Mouse (Mus musculus) bone marrow macrophage, adult 2 months (primary cell): ENCODE data around the gene Gsto1. TPM values are rescaled to one million over a fixed set of nuclear protein-coding genes. Genes with fewer than 3 reads are reported as not detected.

Experiments
- H3K27ac ChIP-seq: 2 replicates; pipeline ENCODE4 v1.5.1; 2012; ENCODE audit warnings: low read depth, low read length; ENCODE audit not compliant: insufficient read depth
- H3K4me1 ChIP-seq: 2 replicates; pipeline ENCODE4 v1.6.1; 2012; ENCODE audit warnings: low read length; ENCODE audit not compliant: control insufficient read depth, insufficient read depth
- H3K4me3 ChIP-seq: 2 replicates; pipeline ENCODE4 v1.5.1; 2012; ENCODE audit warnings: mild to moderate bottlenecking, low read length, moderate library complexity; ENCODE audit not compliant: insufficient read depth
- CTCF ChIP-seq: IDR thresholded peaks from 2 replicates; pipeline ENCODE4 v1.5.1; 2012; ENCODE audit warnings: low read depth, mild to moderate bottlenecking, low read length, moderate library complexity
- POLR2A ChIP-seq: IDR thresholded peaks from 2 replicates; pipeline ENCODE4 v1.6.1; 2012; ENCODE audit warnings: mild to moderate bottlenecking, low read depth, low read length, borderline replicate concordance
- polyA plus RNA-seq: library from polyadenylated mRNA; stranded (reverse); fragments of >200 nt; gene quantifications from 2 replicates; pipeline ENCODE4 v1.2.4, GENCODE M21; 2012; ENCODE audit not compliant: missing spikeins, insufficient read depth, insufficient read length

Gsto1 gene
- polyA plus RNA-seq, 1 experiment = 137 TPM

DNA sequence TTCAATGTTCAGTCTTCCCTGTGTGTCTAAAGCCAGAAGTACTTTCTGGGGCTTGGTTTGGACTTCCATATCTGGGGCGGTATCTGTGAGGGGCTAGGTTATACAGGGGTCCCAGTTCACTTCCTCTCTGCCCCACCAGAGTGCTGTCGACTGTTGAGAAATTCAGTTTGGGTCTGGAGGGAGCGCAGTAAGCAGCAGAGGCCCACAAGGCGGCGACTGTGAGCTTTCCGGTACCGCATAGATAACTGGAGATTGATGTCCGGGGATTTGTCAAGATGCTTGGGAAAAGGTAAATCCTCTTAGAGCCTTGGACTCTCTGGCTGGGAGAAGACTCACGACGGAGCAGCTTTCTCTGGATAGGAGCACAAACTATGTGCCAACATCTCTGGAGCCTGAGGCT lies 16.7 kb downstream of the Gsto1 start:
- Histone ChIP-seq H3K4me3 (no peak overlapping the region), H3K4me1 (no peaks in the 10 kb centered on the region; the same call in 1 of the 2 replicates), H3K27ac (no peak overlapping the region)
- TF ChIP-seq POLR2A (no peak), CTCF (0 out of 2 replicates have a peak, but pooled peaks have one; percentile 7)

DNA sequence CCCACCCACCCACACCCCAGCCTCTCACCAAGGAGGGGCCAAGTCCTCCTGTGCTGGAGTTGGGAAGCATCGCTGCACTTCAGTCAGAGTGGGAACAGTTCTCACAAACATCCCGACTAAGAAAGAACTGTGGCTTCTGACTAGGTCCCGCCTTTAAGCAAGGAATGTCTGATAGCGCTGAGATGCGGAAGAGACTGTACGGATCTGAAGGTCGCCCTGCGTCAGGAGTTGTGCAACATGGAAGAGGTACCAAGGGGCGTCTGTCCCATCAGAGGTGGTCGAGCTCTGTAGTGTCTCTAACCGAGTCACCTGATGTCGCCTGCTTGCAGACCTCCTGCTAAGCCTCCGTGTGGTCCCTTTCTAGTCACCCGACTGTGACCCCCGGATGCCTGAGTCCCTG lies 21.5 kb downstream of the Gsto1 start:
- TF ChIP-seq POLR2A (no peak), CTCF (no peak)
- H3K4me1 ChIP-seq = no peaks in the 10 kb centered on the region; the same call in 1 of the 2 replicates

DNA sequence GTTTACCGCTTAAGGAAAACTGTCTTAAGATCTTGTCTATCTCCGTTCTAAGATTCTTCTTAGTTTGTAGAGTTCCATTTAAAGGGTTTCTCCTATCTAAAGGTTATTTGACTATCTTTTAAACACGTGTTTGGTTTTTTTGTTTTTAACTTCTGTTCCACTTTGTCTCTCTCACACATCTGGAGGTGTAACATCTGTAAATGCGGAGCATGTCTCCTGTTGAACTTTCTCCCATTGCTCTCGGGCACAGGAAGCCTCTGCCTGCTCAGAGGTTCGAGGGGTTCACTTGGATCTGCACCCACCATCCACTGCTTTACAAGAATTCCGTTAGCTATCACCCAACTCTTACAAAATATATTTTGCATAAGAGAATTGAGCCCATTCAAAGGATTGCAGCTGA lies 26.8 kb downstream of the Gsto1 start:
- TF ChIP-seq CTCF = no peak
- no peak for TF ChIP-seq POLR2A
- Histone ChIP-seq H3K4me3 (no peak overlapping the region), H3K27ac (no peak overlapping the region), H3K4me1 (no peaks in the 10 kb centered on the region)

More for the DNA sequence above, 21.5 kb downstream of the Gsto1 start:
- Histone ChIP-seq H3K27ac (no peak overlapping the region), H3K4me3 (no peak overlapping the region)

DNA sequence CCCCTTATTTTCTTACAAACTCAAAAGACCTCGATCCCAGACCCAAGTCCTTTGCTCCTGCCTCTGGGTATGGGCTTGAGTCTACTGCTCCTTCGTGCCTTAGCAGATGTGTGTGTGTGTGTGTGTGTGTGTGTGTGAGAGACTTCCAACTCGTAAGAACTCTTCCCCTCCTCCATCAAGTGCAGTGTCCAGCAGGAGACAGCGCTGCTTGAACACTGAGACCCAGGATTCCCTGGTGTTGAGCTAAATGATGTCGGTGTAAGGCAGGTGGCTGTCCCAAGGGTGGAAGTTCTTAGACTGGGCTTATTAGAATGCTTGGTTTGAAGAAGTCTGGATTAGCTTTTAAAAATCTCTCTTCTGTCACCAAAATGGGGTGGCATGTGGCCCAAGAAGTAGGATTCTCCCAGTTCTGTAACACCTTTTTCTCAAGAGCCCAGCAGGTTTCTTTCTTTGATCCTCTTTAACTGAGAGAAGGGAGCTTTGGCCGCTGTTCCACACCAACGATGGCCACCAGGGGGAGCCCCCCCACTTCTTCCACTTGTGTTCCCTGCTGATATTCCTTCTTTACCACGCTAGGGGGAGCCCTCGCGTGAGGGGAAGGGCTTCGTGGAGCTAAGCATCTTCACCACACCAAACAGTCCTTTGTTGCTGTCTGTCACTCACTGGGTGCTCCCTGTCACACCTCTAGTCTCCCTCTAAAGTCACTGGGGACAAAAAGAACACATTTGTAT lies 27.5 kb downstream of the Gsto1 start:
- Histone ChIP-seq H3K27ac (no peak overlapping the region), H3K4me1 (0 out of 2 replicates have a peak, but pooled peaks cover 1% of the 10 kb centered on the region), H3K4me3 (no peak overlapping the region)
- TF ChIP-seq CTCF (peak; percentile 100), POLR2A (no peak)

DNA sequence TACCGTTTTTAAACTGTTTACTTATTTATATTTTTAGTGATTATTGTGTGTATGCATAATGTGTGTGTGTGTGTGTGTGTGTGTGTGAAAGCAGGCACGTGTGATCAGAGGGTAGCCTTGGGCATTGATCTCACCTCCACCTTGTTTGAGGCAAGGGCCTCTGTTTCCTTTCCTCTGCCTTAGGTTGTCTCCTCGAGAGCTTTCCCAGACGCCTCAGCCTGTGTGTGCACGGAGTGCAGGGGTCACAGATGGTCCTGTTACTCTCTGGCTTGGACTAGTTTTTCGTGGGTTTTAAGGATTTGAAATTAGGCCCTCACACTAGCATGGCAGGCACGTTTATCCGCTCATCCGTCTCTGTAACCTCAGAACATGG lies 28.1 kb downstream of the Gsto1 start:
- TF ChIP-seq CTCF = no peak
- TF ChIP-seq POLR2A = no peak
- Histone ChIP-seq H3K4me3 (no peak overlapping the region), H3K27ac (no peak overlapping the region), H3K4me1 (0 out of 2 replicates have a peak, but pooled peaks cover 2% of the 10 kb centered on the region)

DNA sequence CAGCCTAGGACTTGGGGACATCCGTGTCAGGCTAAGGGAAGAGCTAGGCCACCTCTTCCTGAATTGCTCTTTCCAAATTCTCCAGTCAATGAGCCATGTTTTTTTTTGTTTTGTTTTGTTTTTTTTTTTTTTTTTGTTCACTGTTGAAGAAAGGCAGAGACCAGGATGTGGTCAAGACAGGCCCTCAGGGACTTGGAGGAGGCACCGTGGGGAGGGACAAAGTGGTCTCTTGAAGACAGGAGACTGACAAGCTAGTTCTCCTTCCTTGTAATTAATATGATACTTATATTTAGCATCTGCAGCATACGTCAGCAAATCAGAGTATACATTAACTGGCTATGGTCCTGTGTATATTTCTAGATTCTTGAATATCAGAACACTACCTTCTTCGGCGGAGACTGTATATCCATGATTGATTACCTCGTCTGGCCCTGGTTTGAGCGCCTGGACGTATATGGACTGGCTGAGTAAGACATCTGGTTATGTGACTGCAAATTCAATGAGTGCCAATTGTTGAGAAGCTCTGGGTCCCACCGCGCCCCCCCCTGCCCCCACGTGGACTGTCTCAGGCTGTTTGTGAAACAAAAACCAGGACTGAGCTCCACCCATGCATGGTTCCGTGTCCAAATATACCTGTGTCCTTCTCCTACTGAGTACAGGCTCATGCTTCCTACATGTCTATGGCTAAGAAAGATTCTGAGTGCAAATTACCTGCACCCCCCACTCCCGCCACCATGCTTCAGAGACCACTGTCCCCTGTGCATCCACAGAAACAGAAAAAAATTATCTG lies 29.7 kb downstream of the Gsto1 start:
- no peak overlapping the region for H3K4me3 ChIP-seq
- 0 out of 2 replicates have a peak, but pooled peaks cover 2% of the 10 kb centered on the region for H3K4me1 ChIP-seq
- TF ChIP-seq CTCF (no peak), POLR2A (no peak)
- H3K27ac ChIP-seq = no peak overlapping the region

DNA sequence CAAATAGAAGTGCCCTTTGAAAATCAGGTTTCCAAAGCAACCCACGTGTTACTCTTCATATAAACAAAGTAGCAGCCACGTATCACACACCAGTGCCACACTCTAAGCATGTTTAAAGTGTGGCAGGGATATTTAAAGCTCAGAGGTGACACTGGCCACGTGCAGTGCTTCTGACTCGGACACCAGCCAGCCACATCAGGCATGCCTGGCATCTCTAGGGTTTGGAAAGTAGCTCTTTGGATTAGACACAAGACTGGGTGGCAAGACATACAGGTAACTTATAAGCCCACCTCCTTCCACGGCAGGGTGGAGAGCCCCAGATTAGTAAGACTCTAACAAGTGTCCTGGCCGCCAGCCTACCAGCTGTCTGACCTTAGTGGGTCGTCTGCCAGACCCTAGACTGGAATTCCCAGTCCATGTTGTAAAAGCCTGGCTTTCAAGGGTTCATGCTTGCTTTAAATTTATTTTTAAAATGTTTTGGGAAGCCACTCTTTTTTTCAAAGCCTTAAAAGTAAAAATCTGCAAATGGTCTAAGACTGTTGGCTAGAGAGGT lies 30.5 kb downstream of the Gsto1 start:
- Histone ChIP-seq H3K27ac (no peak overlapping the region), H3K4me3 (no peak overlapping the region), H3K4me1 (0 out of 2 replicates have a peak, but pooled peaks cover 2% of the 10 kb centered on the region)
- TF ChIP-seq CTCF (no peak), POLR2A (no peak)

DNA sequence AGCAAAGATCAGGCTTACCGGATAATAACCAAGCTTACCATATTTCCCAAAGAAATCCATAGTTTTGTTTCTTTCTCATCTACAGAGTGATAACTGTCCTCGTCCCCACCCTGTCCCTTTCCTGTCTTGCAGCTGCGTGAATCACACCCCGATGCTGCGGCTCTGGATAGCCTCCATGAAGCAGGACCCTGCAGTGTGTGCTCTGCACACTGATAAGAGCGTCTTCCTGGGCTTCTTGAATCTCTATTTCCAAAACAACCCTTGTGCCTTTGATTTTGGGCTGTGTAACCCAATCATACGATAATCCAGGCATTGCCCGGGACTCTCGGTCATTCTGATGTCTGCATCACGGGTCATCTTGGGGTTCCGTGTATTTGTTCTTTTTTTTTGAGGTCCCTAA lies 31.1 kb downstream of the Gsto1 start:
- TF ChIP-seq POLR2A (no peak), CTCF (no peak)
- Histone ChIP-seq H3K27ac (no peak overlapping the region), H3K4me3 (no peak overlapping the region), H3K4me1 (0 out of 2 replicates have a peak, but pooled peaks cover 2% of the 10 kb centered on the region)

DNA sequence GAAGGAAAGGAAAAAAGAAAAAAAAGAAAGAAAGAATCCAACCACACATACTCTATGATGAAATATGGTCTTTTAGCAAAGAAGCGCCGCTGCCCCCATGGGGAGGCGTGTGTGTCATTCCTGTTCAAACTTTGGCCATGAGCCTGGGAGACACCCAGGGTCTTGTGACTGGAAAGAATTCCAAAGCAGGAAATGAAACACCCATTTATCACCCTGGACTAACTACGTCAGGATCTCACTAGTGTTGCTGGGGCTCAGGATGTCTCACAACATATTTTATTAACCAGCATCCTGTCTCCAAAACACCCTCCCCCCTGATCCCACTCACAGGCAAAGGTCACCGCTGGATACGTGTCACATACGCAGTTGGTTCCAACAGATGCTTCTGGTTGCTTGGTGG lies 31.8 kb downstream of the Gsto1 start:
- Histone ChIP-seq H3K4me3 (no peak overlapping the region), H3K4me1 (0 out of 2 replicates have a peak, but pooled peaks cover 2% of the 10 kb centered on the region), H3K27ac (no peak overlapping the region)
- TF ChIP-seq CTCF = no peak
- no peak for TF ChIP-seq POLR2A
